Mouse (Mus musculus) spleen, adult 12 weeks (tissue): ENCODE measurements around the gene Dlg2.

Source experiments
- DNase-seq: peaks from one replicate; pipeline ENCODE4 v3.0.0; 2022; ENCODE audit warnings: low spot score

The Dlg2 gene

DNA sequence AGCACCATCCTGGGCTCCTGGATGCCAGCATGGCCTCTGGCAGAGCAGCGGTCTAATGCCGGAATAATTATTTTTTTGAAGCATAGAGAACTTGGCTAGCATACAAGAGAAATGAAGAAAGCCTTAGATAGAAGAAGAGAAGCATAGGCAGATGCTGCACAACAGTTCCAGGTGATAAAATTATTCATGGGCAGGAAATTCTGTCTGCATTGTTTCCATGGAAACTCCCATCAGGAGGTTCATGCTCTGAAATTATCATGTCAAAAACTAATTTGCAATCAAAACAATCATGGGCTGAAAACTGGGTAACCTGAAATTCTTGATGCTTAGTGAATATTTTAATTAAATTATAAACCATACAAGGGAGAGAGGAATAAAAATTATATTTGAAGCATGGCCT lies 1624.4 kb downstream of the Dlg2 start:
- DNase-seq = no peak

DNA sequence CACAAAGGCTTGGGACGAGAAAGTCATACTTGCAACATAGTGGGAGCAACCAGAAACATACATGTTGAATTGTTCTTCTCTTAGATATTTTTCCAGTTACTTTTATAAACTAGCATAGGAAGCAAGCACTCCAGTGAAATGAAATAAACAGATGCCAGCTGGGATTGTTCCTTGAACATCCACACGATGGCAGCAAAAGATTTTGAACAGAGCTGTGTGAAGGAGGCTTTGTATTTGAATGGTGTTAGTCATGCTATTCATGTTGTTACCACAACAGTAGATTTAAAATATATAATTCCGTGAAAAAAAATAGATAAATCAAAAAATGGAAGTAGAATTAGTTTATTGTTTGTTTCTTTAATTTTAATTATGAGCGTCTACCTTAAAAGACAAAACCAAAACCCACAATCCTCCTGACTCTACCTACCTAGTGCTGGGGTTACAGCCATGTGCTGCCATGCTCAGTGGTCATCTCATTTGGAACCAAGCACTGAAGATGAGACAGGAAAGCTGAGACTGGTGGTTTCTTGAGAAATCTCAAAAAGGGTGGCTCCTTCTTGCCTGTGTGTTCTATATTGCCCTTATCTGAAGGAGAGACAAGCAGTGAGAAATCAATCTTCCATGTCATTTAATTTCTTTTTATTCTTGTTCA lies 1626.5 kb downstream of the Dlg2 start:
- no peak for DNase-seq

DNA sequence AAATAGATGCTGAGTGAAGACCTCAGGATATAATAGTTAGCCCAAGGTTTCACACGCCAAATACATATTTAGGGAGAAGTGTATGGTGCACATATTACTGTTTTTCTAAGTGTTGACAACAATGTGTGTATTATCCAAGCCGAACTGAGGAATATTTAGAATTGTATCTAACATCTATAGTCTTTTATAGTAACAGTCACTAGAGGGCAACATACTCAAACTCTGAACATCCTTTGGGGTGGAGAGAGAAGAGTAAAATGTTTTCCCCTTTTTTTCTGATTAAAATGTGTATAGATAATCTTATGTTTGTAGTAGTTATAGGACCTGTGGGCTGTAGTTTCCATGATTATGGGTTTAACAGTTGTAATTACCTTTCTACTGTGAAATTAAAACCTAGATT lies 1629.0 kb downstream of the Dlg2 start:
- no peak for DNase-seq

DNA sequence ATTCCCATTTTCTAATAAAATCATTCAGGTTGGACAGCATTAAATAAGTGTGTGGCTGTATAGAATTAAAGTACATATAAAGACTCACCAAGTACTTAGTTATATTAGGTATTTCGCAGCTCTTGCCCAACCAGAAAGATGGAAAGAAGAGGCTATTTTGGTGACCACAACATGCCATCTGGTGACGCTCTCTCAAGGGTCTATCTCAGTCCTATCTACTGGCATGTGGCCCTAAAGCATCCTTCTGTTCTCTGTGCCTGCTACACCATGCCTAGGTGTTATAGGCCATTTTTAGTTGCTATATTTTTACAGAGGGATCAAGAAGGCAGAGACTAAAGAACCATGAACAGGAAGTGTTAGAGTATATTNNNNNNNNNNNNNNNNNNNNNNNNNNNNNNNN lies 1629.5 kb downstream of the Dlg2 start:
- no peak for DNase-seq

- no peak for DNase-seq
Observed at GRCm38 (mm10) chr7:92113065-92113464, 1636.6 kb downstream of the Dlg2 start.

DNA sequence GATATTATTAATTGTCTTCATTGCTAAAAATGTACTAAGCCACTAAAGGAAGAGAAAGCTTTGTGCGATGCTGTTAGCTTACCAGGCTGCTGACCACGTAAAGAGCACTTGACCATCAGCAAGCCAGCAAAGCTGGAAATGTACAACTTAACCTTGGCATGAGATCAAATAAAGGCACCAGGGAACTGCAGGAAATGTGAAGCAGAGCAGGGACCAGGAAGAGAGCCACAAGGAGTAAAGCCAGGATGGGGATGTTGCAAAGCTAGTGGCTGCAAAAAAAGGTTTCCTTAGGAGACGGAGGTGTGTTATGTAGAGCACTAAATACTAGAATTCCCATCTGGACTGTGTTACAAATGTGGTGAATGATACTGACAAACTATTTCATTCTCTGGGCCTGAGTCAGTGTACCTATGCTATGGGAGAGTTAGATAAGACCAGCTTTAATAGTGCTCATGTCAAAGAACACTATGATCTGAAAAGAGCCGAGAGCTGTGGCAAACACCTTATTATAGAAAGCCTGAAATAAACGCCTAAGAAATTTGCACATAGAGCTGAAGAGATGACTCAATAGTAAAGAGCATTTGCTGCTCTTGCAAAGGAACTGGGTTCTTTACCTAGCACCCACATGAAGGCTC lies 1638.9 kb downstream of the Dlg2 start:
- no peak for DNase-seq

DNA sequence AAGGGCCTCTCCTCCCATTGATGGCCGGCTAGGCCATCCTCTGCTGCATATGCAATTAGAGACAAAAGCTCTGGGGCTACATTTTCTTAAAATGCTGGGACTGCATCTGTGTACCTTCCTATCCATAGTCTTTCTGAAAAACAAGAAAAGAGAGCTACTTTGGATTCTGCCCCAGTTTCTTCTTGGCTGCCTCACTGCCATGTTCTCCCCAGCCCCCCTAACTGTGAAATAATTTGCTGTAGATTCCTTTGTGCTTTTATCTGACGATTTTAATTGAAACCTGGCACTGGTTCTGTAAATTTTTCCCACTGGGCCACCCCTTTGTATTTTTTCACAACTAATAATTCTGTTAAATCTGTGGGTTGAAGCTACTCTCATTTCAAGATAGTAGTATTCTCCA lies 1646.8 kb downstream of the Dlg2 start:
- DNase-seq = no peak

- DNase-seq = no peak
Observed at GRCm38 (mm10) chr7:92125886-92126285, 1649.4 kb downstream of the Dlg2 start.

DNA sequence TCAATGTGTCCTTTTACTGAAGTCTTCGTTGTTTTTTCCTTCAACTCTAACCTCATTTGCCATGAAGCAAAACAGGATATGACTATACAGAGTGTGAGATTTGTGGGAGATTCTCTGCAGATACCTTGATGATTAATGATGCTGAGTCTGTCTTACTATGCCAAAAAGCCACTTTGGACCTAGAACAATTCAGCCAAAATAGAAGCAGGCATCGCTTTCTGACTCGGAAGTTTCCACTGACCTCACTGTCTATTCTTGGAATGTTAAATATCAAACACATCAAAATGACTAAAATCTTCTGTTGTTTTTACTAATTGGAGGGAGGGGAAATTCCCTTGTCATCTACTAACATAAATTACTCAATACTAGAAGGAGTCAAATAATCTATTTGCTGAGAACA lies 1657.8 kb downstream of the Dlg2 start:
- DNase-seq = no peak

GRCm38 (mm10) chr7:92135624-92136023 lies 1659.2 kb downstream of the Dlg2 start:
- DNase-seq = no peak

DNA sequence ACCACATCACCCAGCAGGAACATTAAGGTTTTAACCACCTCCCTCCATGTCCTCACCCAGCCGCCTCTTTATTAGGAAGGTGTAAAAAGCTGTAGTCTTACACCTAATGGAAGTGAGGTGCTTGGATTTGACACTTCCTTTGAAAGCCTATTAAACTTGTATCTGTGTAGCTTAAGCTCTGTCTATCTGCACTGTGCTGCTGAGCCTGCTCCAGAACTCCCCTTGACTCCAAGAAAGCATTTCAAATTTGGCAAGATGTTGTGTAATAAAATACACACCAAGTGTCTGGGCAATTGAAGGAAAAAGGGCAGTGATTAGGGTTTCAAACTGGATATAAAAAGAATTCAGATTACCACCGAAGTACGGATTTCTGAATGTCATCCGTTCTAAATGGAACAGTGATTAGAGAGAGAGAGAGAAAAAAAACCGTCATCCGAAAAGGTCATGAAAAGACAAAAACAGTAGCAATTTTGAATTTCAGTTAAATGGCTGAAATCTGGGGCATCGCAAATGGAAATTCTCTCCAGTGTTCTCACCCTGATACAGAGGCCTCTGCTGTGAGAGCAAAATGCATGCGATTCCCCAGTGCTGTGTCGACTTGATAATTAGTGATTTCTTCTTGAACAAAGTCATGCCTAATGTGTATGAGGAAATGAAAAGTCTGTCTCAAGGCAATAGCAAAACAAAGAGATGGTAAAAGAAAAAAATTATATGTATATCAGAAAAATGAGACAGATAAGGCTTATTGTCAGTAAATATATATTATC lies 1663.8 kb downstream of the Dlg2 start:
- no peak for DNase-seq

GRCm38 (mm10) chr7:92147499-92147898 lies 1671.0 kb downstream of the Dlg2 start:
- DNase-seq = no peak

DNA sequence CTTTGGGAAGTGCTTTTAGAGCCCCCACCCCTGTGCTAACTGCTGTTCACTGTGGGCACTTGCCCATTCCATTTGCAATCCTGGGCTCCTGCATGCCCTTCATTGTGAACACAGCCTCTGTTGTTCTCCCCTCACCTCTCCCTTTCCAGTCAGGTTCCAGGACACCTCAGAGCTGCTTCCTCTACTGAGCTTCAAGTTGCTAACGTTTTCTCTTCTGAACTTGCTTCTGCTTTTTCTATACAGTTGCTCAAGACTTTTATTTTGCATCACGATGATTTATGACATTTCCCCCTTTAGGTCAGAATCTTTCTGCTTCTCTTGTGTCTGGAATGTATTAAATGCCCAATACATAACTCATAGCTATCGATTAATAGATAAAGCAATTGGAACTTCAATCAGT lies 1674.3 kb downstream of the Dlg2 start:
- DNase-seq = no peak

- DNase-seq = no peak
Observed at GRCm38 (mm10) chr7:92154603-92155002, 1678.1 kb downstream of the Dlg2 start.

GRCm38 (mm10) chr7:92163150-92163549 lies 1686.7 kb downstream of the Dlg2 start:
- DNase-seq = no peak

- DNase-seq = no peak
Observed at GRCm38 (mm10) chr7:92164316-92164715, 1687.8 kb downstream of the Dlg2 start.

DNA sequence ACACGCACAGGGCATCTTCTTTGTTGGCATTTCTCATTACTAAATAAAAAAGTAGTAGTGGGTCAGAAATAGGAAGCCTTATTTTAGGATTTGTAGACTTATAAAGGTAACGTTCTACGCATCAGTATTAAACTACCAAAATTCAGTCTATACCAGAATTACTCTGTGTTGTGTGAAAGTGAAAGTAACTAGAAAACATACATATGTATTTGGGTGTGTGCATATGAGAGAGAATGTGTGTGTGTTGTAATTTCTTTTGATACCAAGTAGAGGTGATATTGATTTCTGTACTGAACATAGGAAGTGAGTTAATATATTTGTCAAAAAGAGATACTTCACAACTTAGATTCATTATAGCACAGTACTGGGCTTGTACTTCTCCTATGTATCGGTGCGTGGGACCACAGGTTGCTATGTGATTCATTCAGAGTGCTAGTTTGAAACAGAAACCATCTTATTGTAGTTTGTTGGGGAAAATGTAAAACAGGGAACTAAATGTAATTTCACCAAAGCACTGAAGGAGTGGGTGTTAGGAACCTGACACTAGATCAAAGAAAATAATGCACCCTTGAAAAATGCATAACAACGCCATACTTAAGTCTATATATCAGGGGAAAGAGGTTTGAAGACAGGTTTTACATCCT lies 1688.5 kb downstream of the Dlg2 start:
- DNase-seq = no peak

GRCm38 (mm10) chr7:92180029-92180428 lies 1703.6 kb downstream of the Dlg2 start:
- DNase-seq = no peak

- no peak for DNase-seq
Observed at GRCm38 (mm10) chr7:92180591-92181587, 1704.4 kb downstream of the Dlg2 start.

DNA sequence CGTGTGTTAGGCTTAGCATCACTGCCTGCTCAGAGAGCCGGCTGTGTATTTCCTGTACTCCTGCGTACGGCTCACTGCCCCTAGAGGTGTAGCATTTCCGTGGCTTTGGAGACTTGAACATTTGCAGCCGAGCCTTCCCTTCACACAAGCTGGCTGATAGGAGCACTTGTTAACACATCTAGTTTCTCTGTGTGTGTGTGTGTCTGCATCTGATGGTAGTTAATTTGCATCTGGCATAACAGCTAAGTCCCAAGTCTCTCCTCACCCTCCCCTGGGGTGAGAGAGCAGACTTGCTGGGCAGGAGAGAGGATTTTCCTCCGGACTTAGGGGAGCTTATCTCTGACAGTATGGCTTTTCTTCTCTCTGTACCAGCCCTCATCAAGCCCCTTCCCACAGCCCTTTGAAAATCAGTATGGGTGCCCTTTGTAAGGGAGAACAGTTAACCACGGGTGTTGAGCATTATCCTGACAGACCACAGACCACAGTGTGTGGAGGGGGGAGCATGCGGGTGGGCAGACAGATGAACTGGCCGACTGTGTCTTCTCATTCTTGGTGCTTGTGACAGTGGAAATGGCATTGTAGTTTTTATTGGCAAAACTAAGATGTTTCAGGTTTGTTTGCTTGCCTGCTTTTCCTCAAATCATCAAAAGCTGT lies 1705.6 kb downstream of the Dlg2 start:
- no peak for DNase-seq
